Mouse (Mus musculus) CH12.LX (cell line): ENCODE data around the gene Smim14.

Source experiments
- CTCF ChIP-seq, 2 experiments: IDR thresholded peaks in 1 of 2; conservative IDR thresholded peaks in 1 of 2; 2 replicates each; pipeline ENCODE4 v1.5.1; 2011 to 2012; ENCODE audit warnings: low read depth in 2 of 2, low read length in 2 of 2, improper control_type of control experiment in 1 of 2, inconsistent platforms in 1 of 2, mild to moderate bottlenecking in 1 of 2, moderate library complexity in 1 of 2
- EP300 ChIP-seq: IDR thresholded peaks from 2 replicates; pipeline ENCODE4 v1.6.1; 2011; ENCODE audit warnings: low read length, improper control_type of control experiment
- IRF4 ChIP-seq: IDR thresholded peaks from 2 replicates; pipeline ENCODE4 v1.6.1; 2014; ENCODE audit warnings: low read depth, mild to moderate bottlenecking, inconsistent platforms, low read length, improper control_type of control experiment
- KAT2A ChIP-seq: IDR thresholded peaks from 2 replicates; pipeline ENCODE4 v1.6.1; 2012; ENCODE audit warnings: low read length, improper control_type of control experiment, inconsistent platforms; ENCODE audit not compliant: insufficient replicate concordance
- MAFK ChIP-seq: IDR thresholded peaks from 2 replicates; pipeline ENCODE4 v1.6.1; 2011; ENCODE audit warnings: low read length, improper control_type of control experiment; ENCODE audit not compliant: insufficient replicate concordance
- MAX ChIP-seq: IDR thresholded peaks from 2 replicates; pipeline ENCODE4 v1.6.1; 2011; ENCODE audit warnings: low read length, improper control_type of control experiment
- POLR2A ChIP-seq: IDR thresholded peaks from 2 replicates; pipeline ENCODE4 v1.6.1; 2011; ENCODE audit warnings: low read depth, mild to moderate bottlenecking, improper control_type of control experiment, low read length
- RAD21 ChIP-seq: IDR thresholded peaks from 2 replicates; pipeline ENCODE4 v1.6.1; 2011; ENCODE audit warnings: low read depth, mild to moderate bottlenecking, low read length, improper control_type of control experiment, moderate library complexity
- SMC3 ChIP-seq: IDR thresholded peaks from 2 replicates; pipeline ENCODE4 v1.6.1; 2011; ENCODE audit warnings: low read depth, low read length, improper control_type of control experiment
- TBP ChIP-seq: conservative IDR thresholded peaks from 2 replicates; pipeline ENCODE4 v1.6.1; 2011; ENCODE audit warnings: low read depth, low read length, improper control_type of control experiment
- ZKSCAN1 ChIP-seq: IDR thresholded peaks from 2 replicates; pipeline ENCODE4 v1.6.1; 2012; ENCODE audit warnings: low read depth, inconsistent platforms, low read length, improper control_type of control experiment, borderline replicate concordance
- ZNF384 ChIP-seq: IDR thresholded peaks from 2 replicates; pipeline ENCODE4 v1.6.1; 2012; ENCODE audit warnings: low read depth, low read length, improper control_type of control experiment, inconsistent platforms

GRCm38 (mm10) chr5:65549677-65550076, 12.7 kb upstream of the Smim14 start:
- no peak for TF ChIP-seq KAT2A
- TF ChIP-seq CTCF (conservative IDR thresholded peaks at IDR 0.05 in 1 of 2, IDR thresholded peaks at IDR 0.05 in 1 of 2; ENCODE audit: low read depth in 2 of 2, low read length in 2 of 2) = no peak
- TF ChIP-seq EP300 = no peak
- no peak for TF ChIP-seq MAFK
- TF ChIP-seq IRF4 = no peak
- TF ChIP-seq MAX = no peak
- no peak for TF ChIP-seq RAD21
- no peak for TF ChIP-seq POLR2A
- no peak for TF ChIP-seq ZNF384
- TF ChIP-seq SMC3 = no peak
- no peak for TF ChIP-seq ZKSCAN1
- no peak for TF ChIP-seq TBP
